Mouse (Mus musculus) midbrain, embryonic 11.5 days (tissue): ENCODE results near the gene Tlx2. TPM values are rescaled to one million over a fixed set of nuclear protein-coding genes. Genes with fewer than 3 reads are reported as not detected.

ENCODE experiments used
- ATAC-seq: fragments of 200-750 bp; cut with Nextera tagmentation; 2 replicates; pipeline ENCODE4 v1.8.0; 2017; ENCODE audit warnings: moderate TSS enrichment, moderate library complexity; ENCODE audit not compliant: low FRiP score
- DNase-seq: peaks from one replicate; pipeline ENCODE4 v3.0.0; 2015; ENCODE audit warnings: low spot score; ENCODE audit errors: missing footprints
- H3K27ac ChIP-seq: fragments of 300-500 bp; sonication (generic); 2 replicates; pipeline ENCODE4 v1.5.1; 2014; ENCODE audit warnings: low read depth, low read length
- H3K27me3 ChIP-seq: fragments of 300-500 bp; sonication (generic); 2 replicates; pipeline ENCODE4 v1.6.1; 2014; ENCODE audit warnings: mild to moderate bottlenecking, low read length, moderate library complexity, mixed read lengths; ENCODE audit not compliant: control insufficient read depth, insufficient read depth
- H3K36me3 ChIP-seq: fragments of 300-500 bp; sonication (generic); 2 replicates; pipeline ENCODE4 v1.6.1; 2014; ENCODE audit warnings: mild to moderate bottlenecking, low read length, moderate library complexity, mixed read lengths; ENCODE audit not compliant: control insufficient read depth, insufficient read depth
- H3K4me1 ChIP-seq: fragments of 300-500 bp; sonication (generic); 2 replicates; pipeline ENCODE4 v1.6.1; 2014; ENCODE audit warnings: low read length; ENCODE audit not compliant: control insufficient read depth, insufficient read depth
- H3K4me2 ChIP-seq: fragments of 300-500 bp; sonication (generic); 2 replicates; pipeline ENCODE4 v1.6.1; 2014; ENCODE audit warnings: mild to moderate bottlenecking, moderate library complexity
- H3K4me3 ChIP-seq: fragments of 300-500 bp; sonication (generic); 2 replicates; pipeline ENCODE4 v1.5.1; 2014; ENCODE audit warnings: low read depth, low read length
- H3K9ac ChIP-seq: fragments of 300-500 bp; sonication (generic); 2 replicates; pipeline ENCODE4 v1.6.1; 2014; ENCODE audit warnings: low read length
- H3K9me3 ChIP-seq: fragments of 300-500 bp; sonication (generic); 2 replicates; pipeline ENCODE4 v1.6.1; 2016; ENCODE audit warnings: low read length; ENCODE audit not compliant: control insufficient read depth
- WGBS: fragments of 180-500 bp; shearing (Covaris S2); extraction: QIAGEN DNeasy Blood & Tissue Kit; methylation state at CpG from one replicate; pipeline ENCODE4 v1.1.7; 2014; 5-methylcytosine and 5-hydroxymethylcytosine counted together
- microRNA counts: library from miRNA; unstranded; fragments of <30 nt; microRNA quantifications from one replicate; lab custom pipeline; 2015
- microRNA-seq: library from miRNA; unstranded; fragments of <30 nt; microRNA quantifications from one replicate; pipeline ENCODE4, GENCODE M21; 2017
- polyA plus RNA-seq: library from polyadenylated mRNA; unstranded; fragments of >200 nt; fragmentation: Nextera tagmentation; extraction: Ambion mirVana; gene quantifications from 2 replicates; pipeline ENCODE4 v1.2.1, GENCODE M21; 2014

Tlx2 gene
- polyA plus RNA-seq, 1 experiment from 2014 or later = not detected

DNA sequence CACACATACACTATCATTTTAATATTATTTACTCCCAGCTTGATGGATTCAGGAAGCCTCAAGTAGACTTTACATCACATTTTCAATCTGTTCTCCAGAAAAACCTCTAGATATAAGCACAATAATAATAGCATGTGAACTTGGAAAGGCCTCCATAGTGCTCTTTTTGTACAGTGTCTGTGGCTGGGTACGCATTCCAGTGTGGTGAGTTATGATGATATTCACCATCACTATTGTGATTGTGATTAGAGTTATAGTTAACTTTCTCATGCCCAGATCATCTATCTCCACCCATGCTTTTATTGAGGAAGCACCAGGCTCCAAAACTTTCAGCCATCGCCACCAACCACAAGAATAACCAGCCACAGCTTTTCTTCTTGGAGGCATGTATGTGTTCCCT is 46.3 kb downstream of the Tlx2 start:
- no peaks in the 10 kb centered on the region for H3K27me3 ChIP-seq
- WGBS = 97% methylated on average over 2 of the region's 2 CpGs
- H3K9me3 ChIP-seq = no peaks in the 10 kb centered on the region
- no peaks in the 10 kb centered on the region for H3K4me1 ChIP-seq
- no peak overlapping the region for H3K27ac ChIP-seq
- H3K9ac ChIP-seq = no peak overlapping the region
- DNase-seq (no peak), ATAC-seq (no peak)
- H3K4me3 ChIP-seq = no peak overlapping the region
- H3K4me2 ChIP-seq = no peak overlapping the region
- no peaks in the 10 kb centered on the region for H3K36me3 ChIP-seq

DNA sequence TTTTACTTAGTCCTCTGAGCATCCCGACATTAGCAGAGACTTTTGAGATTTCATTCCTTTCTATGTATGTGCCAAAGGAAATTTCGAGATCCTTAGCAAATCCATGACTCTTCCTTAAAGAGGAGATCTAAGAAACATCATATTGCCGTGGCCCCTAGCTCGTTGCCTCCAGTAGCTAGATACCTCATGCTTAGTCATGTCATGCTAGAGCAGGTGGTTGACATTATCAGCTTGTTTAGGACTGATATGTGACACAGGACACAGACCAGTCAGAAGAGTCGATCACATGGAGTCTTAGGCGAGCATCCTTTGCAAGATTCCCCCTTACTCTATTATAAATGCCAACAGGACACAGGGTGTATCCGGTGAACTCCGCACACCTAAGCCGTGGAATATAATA is 47.1 kb downstream of the Tlx2 start:
- no peak for ATAC-seq
- no peaks in the 10 kb centered on the region for H3K27me3 ChIP-seq

DNA sequence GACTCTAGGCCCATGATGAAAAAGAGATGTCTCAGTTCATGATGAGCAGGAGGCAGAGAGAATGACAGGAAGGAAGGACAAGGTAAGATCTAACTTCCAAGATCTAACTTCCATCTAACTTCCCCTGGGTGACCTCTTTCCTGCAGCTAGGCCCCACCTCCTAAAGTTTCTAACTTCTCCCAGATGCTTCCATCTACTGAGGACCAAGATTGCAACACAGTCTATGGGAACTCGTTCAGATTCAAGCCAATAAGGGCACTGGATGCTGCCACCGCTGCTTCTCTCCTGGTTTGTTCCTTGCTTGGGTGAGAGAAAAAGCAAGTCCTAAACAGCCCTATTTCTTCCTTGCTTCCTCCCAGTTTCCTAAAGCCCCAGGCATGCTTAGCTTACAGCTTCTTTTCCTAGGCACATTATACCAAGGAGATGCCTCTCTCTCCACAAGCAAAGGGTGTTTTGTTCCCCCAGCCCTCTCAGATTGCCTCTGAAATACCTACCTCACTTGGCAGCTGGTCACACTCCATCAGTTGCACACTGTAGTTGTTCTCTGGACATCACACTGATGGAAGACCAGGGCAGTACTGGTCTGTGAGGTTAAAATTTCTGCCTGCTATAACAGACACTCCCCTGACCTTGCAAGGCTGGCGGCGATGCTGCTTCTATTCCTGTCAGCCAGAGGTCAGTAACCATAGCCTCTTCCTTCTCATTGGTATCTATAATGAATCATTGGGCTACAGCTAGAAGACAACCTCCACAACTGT is 49.1 kb downstream of the Tlx2 start:
- ATAC-seq = no peak
- no peaks in the 10 kb centered on the region for H3K36me3 ChIP-seq
- 83% methylated on average over 4 of the region's 4 CpGs for WGBS

More for the DNA sequence above, 47.1 kb downstream of the Tlx2 start:
- Histone ChIP-seq H3K9ac (no peak overlapping the region), H3K9me3 (no peaks in the 10 kb centered on the region), H3K27ac (no peak overlapping the region), H3K4me1 (no peaks in the 10 kb centered on the region), H3K4me3 (no peak overlapping the region), H3K4me2 (no peak overlapping the region), H3K36me3 (no peaks in the 10 kb centered on the region)
- WGBS = 84% methylated on average over 9 of the region's 9 CpGs
- DNase-seq = no peak

DNA sequence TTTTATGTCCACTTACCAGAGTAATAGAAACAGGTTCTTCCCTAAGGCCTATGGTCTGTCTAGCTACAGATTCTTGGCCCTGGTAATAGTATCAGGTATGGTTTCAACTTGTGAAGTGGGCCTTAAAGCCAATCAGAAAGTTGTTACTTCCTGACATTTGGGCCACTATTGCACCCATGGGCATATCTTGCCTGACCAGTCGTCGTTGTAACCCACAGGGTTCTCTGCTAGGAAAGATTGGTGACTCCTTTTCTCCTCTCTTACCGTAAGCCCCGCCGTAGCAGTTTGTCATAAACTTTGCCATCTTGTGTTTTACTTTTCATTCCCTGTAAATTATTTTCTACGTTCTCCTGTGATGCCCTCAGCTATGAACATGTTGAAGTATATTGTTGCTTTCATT is 50.0 kb downstream of the Tlx2 start:
- no peaks in the 10 kb centered on the region for H3K9me3 ChIP-seq
- no peak for ATAC-seq
- no peaks in the 10 kb centered on the region for H3K36me3 ChIP-seq
- H3K27ac ChIP-seq = no peak overlapping the region
- H3K27me3 ChIP-seq = no peaks in the 10 kb centered on the region
- H3K4me1 ChIP-seq = no peaks in the 10 kb centered on the region
- no peak overlapping the region for H3K9ac ChIP-seq
- H3K4me2 ChIP-seq = no peak overlapping the region
- 93% methylated on average over 6 of the region's 6 CpGs for WGBS
- H3K4me3 ChIP-seq = no peak overlapping the region
- DNase-seq = no peak

More for the DNA sequence above, 49.1 kb downstream of the Tlx2 start:
- H3K27me3 ChIP-seq = no peaks in the 10 kb centered on the region
- DNase-seq = no peak
- H3K4me2 ChIP-seq = no peak overlapping the region
- no peak overlapping the region for H3K9ac ChIP-seq
- H3K27ac ChIP-seq = no peak overlapping the region
- H3K4me3 ChIP-seq = no peak overlapping the region
- H3K4me1 ChIP-seq = no peaks in the 10 kb centered on the region
- H3K9me3 ChIP-seq = no peaks in the 10 kb centered on the region

DNA sequence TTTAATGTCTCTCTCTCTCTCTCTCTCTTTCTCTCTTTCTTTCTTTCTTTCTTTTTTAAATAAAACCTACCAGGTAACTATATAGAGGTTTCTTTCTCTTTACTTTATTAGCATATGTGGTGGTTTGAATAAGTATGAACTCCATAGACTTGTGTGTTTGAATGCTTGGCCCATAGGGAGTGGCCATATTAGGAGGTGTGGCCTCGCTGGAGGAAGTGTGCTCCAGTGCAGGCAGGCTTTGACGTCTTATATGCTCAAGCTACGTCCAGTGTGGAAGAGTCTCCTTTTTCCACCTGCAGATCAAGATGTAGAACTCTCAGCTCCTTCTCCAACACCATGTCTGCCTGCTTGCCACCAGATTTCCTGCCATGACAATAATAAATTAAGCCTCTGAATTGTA is 51.0 kb downstream of the Tlx2 start:
- no peaks in the 10 kb centered on the region for H3K36me3 ChIP-seq
- no peaks in the 10 kb centered on the region for H3K4me1 ChIP-seq
- no peak overlapping the region for H3K27ac ChIP-seq
- H3K9ac ChIP-seq = no peak overlapping the region
- H3K4me2 ChIP-seq = no peak overlapping the region
- WGBS = 71% methylated on average over 3 of the region's 3 CpGs
- no peaks in the 10 kb centered on the region for H3K9me3 ChIP-seq
- H3K27me3 ChIP-seq = no peaks in the 10 kb centered on the region
- ATAC-seq = no peak
- peak; percentile 62 for DNase-seq
- H3K4me3 ChIP-seq = no peak overlapping the region

MicroRNAs encoded within 50 kb of the gene (microRNA counts, 519-probe panel; counts per million panel counts)
- microRNA mmu-miR-3470a+mmu-miR-3470b (lab: Ali Mortazavi, UCI) = not detected

Small RNA genes lying within 50 kb of the gene (microRNA-seq; reads per million reads assigned to microRNA genes)
- gene Mir3470a (not detected), gene Mir7040 (not detected)

Other genes with a start within 250 kb of the Tlx2 start
- gene Sema4f, start 130.5 kb downstream of the Tlx2 start, polyA plus RNA-seq = 0.91 and 1.1 TPM in 2 replicates
- 0.18 TPM in 1 of 2 replicates, not detected in the other for gene M1ap, start 123.4 kb downstream of the Tlx2 start, polyA plus RNA-seq
- 4.0 and 5.2 TPM in 2 replicates for gene Dok1, start 36.8 kb downstream of the Tlx2 start, polyA plus RNA-seq
- 6.6 and 6.8 TPM in 2 replicates for gene Loxl3, start 36.1 kb downstream of the Tlx2 start, polyA plus RNA-seq
- 109 and 111 TPM in 2 replicates for gene Aup1, start 15.8 kb downstream of the Tlx2 start, polyA plus RNA-seq
- 28.2 and 30.0 TPM in 2 replicates for gene Htra2, start 15.0 kb downstream of the Tlx2 start, polyA plus RNA-seq
- gene Dqx1, start 12.4 kb downstream of the Tlx2 start, polyA plus RNA-seq = 0.43 and 0.68 TPM in 2 replicates
- gene Pcgf1, start 7.6 kb upstream of the Tlx2 start, polyA plus RNA-seq = 31.5 and 35.5 TPM in 2 replicates
- 0.44 TPM in 1 of 2 replicates, not detected in the other for gene Lbx2, start 16.1 kb upstream of the Tlx2 start, polyA plus RNA-seq
- gene Ccdc142, start 31.3 kb upstream of the Tlx2 start, polyA plus RNA-seq = 0.83 and 1.00 TPM in 2 replicates
- gene Gm42688, start 31.3 kb upstream of the Tlx2 start, polyA plus RNA-seq = 1.2 and 2.3 TPM in 2 replicates
- gene Mrpl53, start 38.7 kb upstream of the Tlx2 start, polyA plus RNA-seq = 120 and 130 TPM in 2 replicates
- 21.6 and 23.4 TPM in 2 replicates for gene Mogs, start 45.2 kb upstream of the Tlx2 start, polyA plus RNA-seq
- 134 and 153 TPM in 2 replicates for gene Wbp1, start 51.3 kb upstream of the Tlx2 start, polyA plus RNA-seq
- gene Ino80b, start 55.1 kb upstream of the Tlx2 start, polyA plus RNA-seq = 18.8 and 19.4 TPM in 2 replicates
- gene Rtkn, start 65.2 kb upstream of the Tlx2 start, polyA plus RNA-seq = 13.6 and 16.6 TPM in 2 replicates
- 11.1 and 13.7 TPM in 2 replicates for gene Wdr54, start 86.1 kb upstream of the Tlx2 start, polyA plus RNA-seq
- 1.7 TPM in 2 replicates for gene 1700003E16Rik, start 86.1 kb upstream of the Tlx2 start, polyA plus RNA-seq
- gene Dctn1, start 95.6 kb upstream of the Tlx2 start, polyA plus RNA-seq = 80.2 and 81.7 TPM in 2 replicates
- gene Slc4a5, start 149.5 kb upstream of the Tlx2 start, polyA plus RNA-seq = 0.52 and 0.68 TPM in 2 replicates